Mouse (Mus musculus) liver, adult 2 months (tissue): Measurements from ENCODE around the gene Klk1b21. TPM values are rescaled to one million over a fixed set of nuclear protein-coding genes. Genes with fewer than 3 reads are reported as not detected.
"Not testable (repeated sequence)": the region's sequence is repeated elsewhere in the genome, so short reads cannot be mapped to it uniquely, and the experiment has no call there.

Source experiments
- DNase-seq: peaks from one replicate; pipeline ENCODE4 v3.0.0-alpha.2; 2011; ENCODE audit warnings: low read depth, low spot score; ENCODE audit errors: extremely low read depth
- H3K27ac ChIP-seq: fragments of 200-500 bp; replicated peaks from 2 replicates; pipeline ENCODE4 v1.5.1; 2012; ENCODE audit warnings: low read depth, mild to moderate bottlenecking, control low read depth, inconsistent platforms, low read length; ENCODE audit not compliant: insufficient read depth
- H3K27me3 ChIP-seq: fragments of 200-500 bp; 2 replicates; pipeline ENCODE4 v1.6.1; 2012; ENCODE audit warnings: mild to moderate bottlenecking, moderate library complexity, low read length, inconsistent platforms; ENCODE audit not compliant: control insufficient read depth, insufficient read depth
- H3K36me3 ChIP-seq: fragments of 200-500 bp; 2 replicates; pipeline ENCODE4 v1.6.1; 2012; ENCODE audit warnings: low read length, inconsistent platforms; ENCODE audit not compliant: control insufficient read depth, insufficient read depth
- H3K4me1 ChIP-seq: fragments of 200-500 bp; 2 replicates; pipeline ENCODE4 v1.6.1; 2011; ENCODE audit warnings: low read length; ENCODE audit not compliant: control insufficient read depth, insufficient read depth
- H3K4me3 ChIP-seq: fragments of 200-500 bp; 2 replicates; pipeline ENCODE4 v1.5.1; 2011; ENCODE audit warnings: low read depth, mild to moderate bottlenecking, control low read depth, low read length, moderate library complexity; ENCODE audit not compliant: insufficient read depth
- H3K79me2 ChIP-seq: fragments of 200-500 bp; 2 replicates; pipeline ENCODE4 v1.6.1; 2012; ENCODE audit warnings: inconsistent platforms, mild to moderate bottlenecking, low read length, moderate library complexity; ENCODE audit not compliant: control insufficient read depth, insufficient read depth
- H3K9ac ChIP-seq: fragments of 200-500 bp; 2 replicates; pipeline ENCODE4 v1.6.1; 2012; ENCODE audit warnings: low read depth, mild to moderate bottlenecking, control low read depth, inconsistent platforms, low read length
- CTCF ChIP-seq: fragments of 200-500 bp; IDR thresholded peaks from 2 replicates; pipeline ENCODE4 v1.5.1; 2011; ENCODE audit warnings: low read depth, low read length, control low read depth
- POLR2A ChIP-seq: fragments of 200-500 bp; IDR thresholded peaks from 2 replicates; pipeline ENCODE4 v1.6.1; 2011; ENCODE audit warnings: low read length, control low read depth; ENCODE audit not compliant: insufficient read depth; ENCODE audit errors: extremely low read depth
- WGBS: fragments of 180-500 bp; shearing (Covaris S2); methylation state at CpG from one replicate; pipeline ENCODE4 v1.1.7; 2018; 5-methylcytosine and 5-hydroxymethylcytosine counted together
- polyA plus RNA-seq: library from polyadenylated mRNA; depleted of rRNA; stranded (reverse); fragments of >200 nt; gene quantifications from 2 replicates; pipeline ENCODE4 v1.2.3, GENCODE M21; 2012; rRNA removed
- total RNA-seq: library from RNA; depleted of rRNA; stranded (reverse); fragments of >200 nt; gene quantifications from 2 replicates; pipeline ENCODE4 v1.2.3, GENCODE M21; 2014; rRNA removed

The Klk1b21 gene
- total RNA-seq (not detected in 2 replicates), polyA plus RNA-seq (not detected in 2 replicates)

DNA sequence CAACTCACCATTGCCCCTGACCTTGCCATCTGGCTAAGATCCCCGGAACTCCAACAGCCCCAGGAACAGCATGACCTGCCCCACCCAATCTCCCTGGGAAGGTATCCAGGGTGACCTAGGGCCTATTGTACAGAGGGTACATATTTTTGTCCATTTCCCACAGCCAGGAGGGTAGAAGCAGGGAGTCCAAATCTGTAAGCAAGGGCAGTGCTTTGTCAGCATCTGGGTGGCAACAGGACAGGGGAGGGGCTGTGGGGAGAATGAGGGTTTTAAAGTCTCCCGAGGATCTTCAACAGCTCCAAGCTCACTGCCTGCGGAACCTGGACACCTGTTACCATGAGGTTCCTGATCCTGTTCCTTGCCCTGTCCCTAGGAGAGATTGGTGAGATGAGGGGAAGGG, at the start of gene Klk1b21:
Gene Klk1b21, plus strand, starts transcription at position 301 of the 400 bp plus-strand sequence.
- H3K27me3 ChIP-seq, H3K79me2 ChIP-seq, H3K9ac ChIP-seq, H3K36me3 ChIP-seq, H3K4me1 ChIP-seq, H3K4me3 ChIP-seq, DNase-seq, H3K27ac ChIP-seq: not testable (repeated sequence)
- WGBS, result 79% methylated on average over 3 of the region's 3 CpGs

DNA sequence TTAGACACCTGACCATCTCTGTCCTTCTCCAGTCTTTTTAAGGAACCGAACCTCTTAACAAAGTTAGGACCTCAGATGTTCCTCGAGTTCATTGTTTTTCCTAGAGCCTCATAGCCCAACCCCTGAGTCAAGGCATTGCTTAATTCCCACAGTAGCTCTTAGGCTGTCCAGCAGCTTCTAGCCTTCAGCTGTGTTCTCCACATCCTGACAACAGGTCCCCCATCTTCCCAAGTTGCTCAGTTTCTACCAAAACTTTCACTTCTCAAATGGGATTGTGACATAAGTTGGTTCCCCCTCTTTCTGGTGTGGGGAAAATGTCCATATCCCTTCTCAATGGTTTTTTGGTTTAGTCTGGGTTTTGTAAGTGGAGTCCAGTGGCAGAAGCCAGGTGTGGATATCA, 30.0 kb upstream of the Klk1b21 start:
- H3K9ac ChIP-seq, result no peak overlapping the region
- H3K36me3 ChIP-seq, result no peaks in the 10 kb centered on the region
- DNase-seq, result no peak
- H3K4me1 ChIP-seq, result no peaks in the 10 kb centered on the region
- no peak overlapping the region for H3K4me3 ChIP-seq
- no peak overlapping the region for H3K27ac ChIP-seq
- H3K27me3 ChIP-seq, result no peaks in the 10 kb centered on the region
- TF ChIP-seq POLR2A, result no peak
- no peak for TF ChIP-seq CTCF
- H3K79me2 ChIP-seq, result no peaks in the 10 kb centered on the region
- WGBS, result 66% methylated on average over 2 of the region's 2 CpGs

DNA sequence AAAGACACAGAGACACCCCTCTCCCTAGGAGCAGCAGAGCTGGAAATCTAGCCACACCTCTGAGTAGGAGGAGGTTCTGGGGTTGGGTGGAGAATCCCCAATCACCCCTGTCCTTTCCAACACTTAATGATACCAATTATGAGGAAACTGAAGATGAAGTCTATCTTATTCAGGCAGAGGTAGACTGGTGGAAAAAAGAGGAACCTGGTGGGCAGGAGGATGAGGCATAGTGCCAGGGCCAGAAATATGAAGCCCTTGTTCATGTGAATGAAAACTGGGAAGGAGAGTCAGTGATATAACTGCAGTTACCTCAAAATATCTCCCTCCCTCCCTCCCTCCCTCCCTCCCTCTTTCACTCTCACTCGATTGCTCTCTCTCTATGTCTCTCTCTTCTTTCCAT, 24.4 kb upstream of the Klk1b21 start:
- no peak for TF ChIP-seq CTCF
- TF ChIP-seq POLR2A, result no peak
- H3K79me2 ChIP-seq, result no peaks in the 10 kb centered on the region
- no peak overlapping the region for H3K9ac ChIP-seq
- no peaks in the 10 kb centered on the region for H3K4me1 ChIP-seq
- DNase-seq, result no peak
- no peak overlapping the region for H3K27ac ChIP-seq
- 70% methylated on average over 1 of the region's 1 CpGs for WGBS
- H3K27me3 ChIP-seq, result no peaks in the 10 kb centered on the region
- H3K4me3 ChIP-seq, result no peak overlapping the region
- H3K36me3 ChIP-seq, result no peaks in the 10 kb centered on the region

DNA sequence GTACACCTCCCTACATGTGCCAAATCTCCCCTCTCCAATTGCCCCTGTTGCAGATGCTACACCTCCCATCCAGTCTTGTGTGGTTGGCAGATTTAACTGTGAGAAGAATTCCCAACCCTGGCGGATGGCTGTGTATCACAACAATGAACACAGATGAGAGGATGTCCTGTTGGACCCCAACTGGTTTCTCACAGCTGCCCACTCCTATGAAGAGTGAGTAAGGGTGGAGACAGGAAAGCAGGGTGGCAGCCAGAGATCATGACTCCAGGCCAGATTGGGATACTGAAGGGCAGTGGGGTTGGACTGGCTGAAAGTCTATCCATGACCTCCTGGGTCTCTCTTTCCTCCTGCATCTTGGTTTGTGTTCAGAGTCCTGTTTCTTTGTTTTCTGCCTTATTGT, 6.0 kb upstream of the Klk1b21 start:
- WGBS, result 85% methylated on average over 1 of the region's 1 CpGs
- Histone ChIP-seq H3K4me1 (no peaks in the 10 kb centered on the region), H3K27ac (no peak overlapping the region), H3K4me3 (no peak overlapping the region), H3K27me3 (no peaks in the 10 kb centered on the region), H3K9ac (no peak overlapping the region), H3K36me3 (no peaks in the 10 kb centered on the region), H3K79me2 (no peaks in the 10 kb centered on the region)
- no peak for DNase-seq
- TF ChIP-seq CTCF (no peak), POLR2A (no peak)

DNA sequence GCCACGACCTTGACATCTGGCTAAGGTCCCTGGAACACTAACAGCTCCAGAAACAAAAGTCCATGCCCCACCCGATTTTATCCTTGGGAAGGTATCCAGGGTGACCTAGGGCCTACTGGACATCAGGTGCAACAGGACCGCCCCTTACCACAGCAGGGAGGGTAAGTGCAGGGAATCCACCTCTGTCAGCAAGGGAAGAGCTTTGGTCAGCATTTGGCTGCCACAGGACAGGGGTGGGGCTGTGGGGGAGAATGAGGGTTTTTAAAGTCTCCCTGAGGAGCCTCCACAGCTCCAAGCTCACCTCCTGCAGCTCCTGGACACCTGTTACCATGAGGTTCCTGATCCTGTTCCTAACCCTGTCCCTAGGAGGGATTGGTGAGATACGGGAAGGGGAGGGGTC, 10.2 kb downstream of the Klk1b21 start, which contains the start of gene Klk1b22:
Gene Klk1b22, plus strand, starts transcription at position 301 of the 400 bp plus-strand sequence.
- 57% methylated on average over 4 of the region's 4 CpGs for WGBS
- DNase-seq, result no peak
- no peak within 1 kb of the TSS for H3K9ac ChIP-seq

DNA sequence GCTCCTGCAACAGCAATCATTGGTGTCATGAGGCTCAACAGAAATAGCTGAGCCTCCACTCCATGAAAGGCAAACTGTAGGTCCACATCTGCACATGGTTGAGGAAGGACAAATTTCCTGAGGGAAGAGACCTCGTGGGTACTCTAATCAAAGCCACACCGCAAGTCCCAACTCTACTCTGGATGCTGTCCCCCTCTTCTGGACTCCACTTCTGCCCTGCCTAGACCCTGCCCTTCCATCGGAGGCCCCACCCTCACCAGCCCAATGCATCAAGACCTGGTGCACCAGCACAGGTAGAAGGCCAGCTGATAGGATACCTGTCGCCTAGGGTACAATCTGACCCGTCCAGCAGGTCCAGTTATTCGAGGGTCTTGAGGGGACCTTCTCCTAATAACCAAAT, 21.3 kb downstream of the Klk1b21 start:
- Histone ChIP-seq H3K79me2 (no peaks in the 10 kb centered on the region), H3K4me1 (no peaks in the 10 kb centered on the region), H3K36me3 (no peaks in the 10 kb centered on the region), H3K27me3 (no peaks in the 10 kb centered on the region), H3K27ac (no peak overlapping the region), H3K9ac (no peak overlapping the region), H3K4me3 (no peak overlapping the region)
- WGBS, result 87% methylated on average over 6 of the region's 6 CpGs
- TF ChIP-seq CTCF (no peak), POLR2A (no peak)
- no peak for DNase-seq

More for the DNA sequence above, 10.2 kb downstream of the Klk1b21 start, which contains the start of gene Klk1b22:
- no peaks in the 10 kb centered on the region for H3K27me3 ChIP-seq
- no peaks in the 10 kb centered on the region for H3K36me3 ChIP-seq
- H3K4me3 ChIP-seq, result no peak within 1 kb of the TSS
- H3K4me1 ChIP-seq, result no peaks in the 10 kb centered on the region
- TF ChIP-seq POLR2A, result no peak
- H3K27ac ChIP-seq, result no peak within 1 kb of the TSS
- H3K79me2 ChIP-seq, result no peaks in the 10 kb centered on the region
